ENCODE assay signal across 8 mouse cellular contexts in the genomic region with DNA sequence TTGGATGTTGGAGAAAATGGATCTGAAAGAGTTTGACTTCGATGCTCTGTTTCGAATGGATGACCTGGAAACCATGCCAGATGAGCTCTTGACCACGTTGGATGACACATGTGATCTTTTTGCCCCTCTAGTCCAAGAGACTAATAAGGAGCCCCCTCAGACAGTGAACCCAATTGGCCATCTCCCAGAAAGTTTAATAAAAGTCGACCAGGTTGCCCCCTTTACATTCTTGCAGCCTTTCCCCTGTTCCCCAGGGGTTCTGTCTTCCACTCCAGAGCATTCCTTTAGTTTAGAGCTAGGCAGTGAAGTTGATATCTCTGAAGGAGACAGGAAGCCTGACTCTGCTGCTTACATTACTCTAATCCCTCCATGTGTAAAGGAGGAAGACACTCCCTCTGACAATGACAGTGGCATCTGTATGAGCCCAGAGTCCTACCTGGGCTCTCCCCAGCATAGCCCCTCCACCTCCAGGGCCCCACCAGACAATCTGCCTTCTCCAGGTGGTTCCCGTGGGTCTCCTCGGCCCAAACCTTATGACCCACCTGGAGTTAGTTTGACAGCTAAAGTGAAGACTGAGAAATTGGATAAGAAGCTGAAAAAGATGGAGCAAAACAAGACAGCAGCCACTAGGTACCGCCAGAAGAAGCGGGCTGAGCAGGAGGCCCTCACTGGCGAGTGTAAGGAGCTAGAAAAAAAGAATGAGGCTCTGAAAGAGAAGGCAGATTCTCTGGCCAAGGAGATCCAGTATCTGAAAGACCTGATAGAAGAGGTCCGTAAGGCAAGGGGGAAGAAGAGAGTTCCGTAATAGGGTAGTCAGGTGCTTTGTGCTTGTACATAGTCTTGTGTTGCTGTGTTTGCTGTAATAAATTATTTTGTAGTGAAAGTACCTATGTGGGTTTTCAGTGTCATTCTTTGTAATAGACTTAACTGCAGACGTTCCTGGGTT. TPM values are rescaled to one million over a fixed set of nuclear protein-coding genes. Genes with fewer than 3 reads are reported as not detected.
DNase-seq lines count a peak whose midpoint lies in the region; ATAC-seq lines count a peak whose summit lies in the region.

No protein-coding gene starts in this region.

- no peak for ATAC-seq in kidney, embryonic 14.5 days (ENCODE audit: low FRiP score, low TSS enrichment)
- ATAC-seq in hindbrain, embryonic 12.5 days (ENCODE audit: low FRiP score) = no peak
- no peak for ATAC-seq in midbrain, embryonic 15.5 days (replicated peaks)
- ATAC-seq in activated CD4-positive, CD25-positive, alpha-beta regulatory T cell, adult 4 months = no peak

- no peaks in the 10 kb centered on the region for H3K9me3 ChIP-seq in kidney, embryonic 14.5 days (ENCODE audit: control insufficient read depth, low read length)
- H3K9me3 ChIP-seq in hindbrain, embryonic 12.5 days (replicated peaks) = no peaks in the 10 kb centered on the region
- no peaks in the 10 kb centered on the region for H3K9me3 ChIP-seq in midbrain, embryonic 15.5 days

- peak overlapping the region; percentile 99 for H3K27ac ChIP-seq in kidney, embryonic 14.5 days (ENCODE audit: low read depth, low read length)
- H3K27ac ChIP-seq in hindbrain, embryonic 12.5 days = peak overlapping the region; percentile 99
- peak overlapping the region; percentile 100 for H3K27ac ChIP-seq in midbrain, embryonic 15.5 days

- no peak for DNase-seq in kidney, postnatal 25 days
- peak; percentile 12 for DNase-seq in T-cell, adult 2 months (ENCODE audit: low spot score)
- no peak for DNase-seq in cerebellum, adult 9-10 months
- DNase-seq in thymus, postnatal 14 days = no peak

- peaks cover 19% of the 10 kb centered on the region for H3K4me1 ChIP-seq in kidney, embryonic 14.5 days (ENCODE audit: control insufficient read depth, insufficient read depth, low read length)
- peaks cover 40% of the 10 kb centered on the region for H3K4me1 ChIP-seq in hindbrain, embryonic 12.5 days
- peaks cover 48% of the 10 kb centered on the region for H3K4me1 ChIP-seq in midbrain, embryonic 15.5 days

- H3K9ac ChIP-seq in kidney, embryonic 14.5 days (ENCODE audit: low read depth, low read length) = peak overlapping the region; percentile 100
- peak overlapping the region; percentile 100 for H3K9ac ChIP-seq in hindbrain, embryonic 12.5 days
- H3K9ac ChIP-seq in midbrain, embryonic 15.5 days = peak overlapping the region; percentile 96

- peak overlapping the region; percentile 97 for H3K4me2 ChIP-seq in kidney, embryonic 14.5 days (replicated peaks; ENCODE audit: low read depth, low read length)
- peak overlapping the region; percentile 92 for H3K4me2 ChIP-seq in hindbrain, embryonic 12.5 days (replicated peaks)
- H3K4me2 ChIP-seq in midbrain, embryonic 15.5 days = peak overlapping the region; percentile 94

- H3K27me3 ChIP-seq in kidney, embryonic 14.5 days (ENCODE audit: control insufficient read depth, insufficient read depth, low read length) = no peaks in the 10 kb centered on the region
- no peaks in the 10 kb centered on the region for H3K27me3 ChIP-seq in hindbrain, embryonic 12.5 days
- H3K27me3 ChIP-seq in midbrain, embryonic 15.5 days (replicated peaks) = no peaks in the 10 kb centered on the region

- peak overlapping the region; percentile 100 for H3K4me3 ChIP-seq in kidney, embryonic 14.5 days (ENCODE audit: low read length)
- peak overlapping the region; percentile 100 for H3K4me3 ChIP-seq in hindbrain, embryonic 12.5 days
- peak overlapping the region; percentile 80 for H3K4me3 ChIP-seq in midbrain, embryonic 15.5 days

- 58% methylated on average over 12 of the region's 12 CpGs for WGBS in kidney, embryonic 14.5 days
- WGBS in hindbrain, embryonic 12.5 days = 67% methylated on average over 12 of the region's 12 CpGs
- WGBS in midbrain, embryonic 15.5 days = 60% methylated on average over 12 of the region's 12 CpGs

- H3K36me3 ChIP-seq in kidney, embryonic 14.5 days (ENCODE audit: control insufficient read depth, insufficient read depth, low read length) = peaks cover 44% of the 10 kb centered on the region
- H3K36me3 ChIP-seq in hindbrain, embryonic 12.5 days = peaks cover 48% of the 10 kb centered on the region
- H3K36me3 ChIP-seq in midbrain, embryonic 15.5 days (replicated peaks) = peaks cover 27% of the 10 kb centered on the region

RNA-seq across cellular contexts. Expression of a gene that starts 1.9 kb away (rescaled TPM):
- polyA plus RNA-seq in kidney, embryonic 14.5 days (2014; fragmentation: Nextera tagmentation; extraction: Ambion mirVana) = 131 and 145 TPM in 2 replicates
- 115 and 128 TPM in 2 replicates for polyA plus RNA-seq in hindbrain, embryonic 12.5 days (2016; fragmentation: Nextera tagmentation; extraction: Ambion mirVana)
- 120 and 121 TPM in 2 replicates for polyA plus RNA-seq in midbrain, embryonic 15.5 days (2015; fragmentation: Nextera tagmentation; extraction: Ambion mirVana)
- 10 to 100 TPM; 74.4 to 88.7 TPM for polyA plus RNA-seq in activated CD4-positive, CD25-positive, alpha-beta regulatory T cell, adult 4 months (2017; shearing (Covaris generic))

RNA-seq across cellular contexts. Expression of a gene that starts 7.2 kb away (rescaled TPM):
- 66.3 and 79.1 TPM in 2 replicates for polyA plus RNA-seq in kidney, embryonic 14.5 days (2014; fragmentation: Nextera tagmentation; extraction: Ambion mirVana)
- 59.9 and 65.8 TPM in 2 replicates for polyA plus RNA-seq in hindbrain, embryonic 12.5 days (2016; fragmentation: Nextera tagmentation; extraction: Ambion mirVana)
- polyA plus RNA-seq in midbrain, embryonic 15.5 days (2015; fragmentation: Nextera tagmentation; extraction: Ambion mirVana) = 69.2 and 75.5 TPM in 2 replicates
- polyA plus RNA-seq in activated CD4-positive, CD25-positive, alpha-beta regulatory T cell, adult 4 months (2017; shearing (Covaris generic)) = 10 to 100 TPM; 18.9 to 21.6 TPM

RNA-seq across cellular contexts. Expression of a gene that starts 21.3 kb away (rescaled TPM):
- polyA plus RNA-seq in kidney, embryonic 14.5 days (2014; fragmentation: Nextera tagmentation; extraction: Ambion mirVana) = not detected in 2 replicates
- not detected in 2 replicates for polyA plus RNA-seq in hindbrain, embryonic 12.5 days (2016; fragmentation: Nextera tagmentation; extraction: Ambion mirVana)
- 2.3 TPM in 1 of 2 replicates, not detected in the other for polyA plus RNA-seq in midbrain, embryonic 15.5 days (2015; fragmentation: Nextera tagmentation; extraction: Ambion mirVana)
- polyA plus RNA-seq in activated CD4-positive, CD25-positive, alpha-beta regulatory T cell, adult 4 months (2017; shearing (Covaris generic)) = not detected

RNA-seq across cellular contexts. Expression of a gene that starts 23.1 kb away (rescaled TPM):
- polyA plus RNA-seq in kidney, embryonic 14.5 days (2014; fragmentation: Nextera tagmentation; extraction: Ambion mirVana) = 20.4 and 37.0 TPM in 2 replicates
- polyA plus RNA-seq in hindbrain, embryonic 12.5 days (2016; fragmentation: Nextera tagmentation; extraction: Ambion mirVana) = 41.3 and 43.8 TPM in 2 replicates
- 35.8 and 39.3 TPM in 2 replicates for polyA plus RNA-seq in midbrain, embryonic 15.5 days (2015; fragmentation: Nextera tagmentation; extraction: Ambion mirVana)
- 10 to 100 TPM; 29.3 to 37.0 TPM for polyA plus RNA-seq in activated CD4-positive, CD25-positive, alpha-beta regulatory T cell, adult 4 months (2017; shearing (Covaris generic))

RNA-seq across cellular contexts. Expression of a gene that starts 30.1 kb away (rescaled TPM):
- polyA plus RNA-seq in kidney, embryonic 14.5 days (2014; fragmentation: Nextera tagmentation; extraction: Ambion mirVana) = 0.09 TPM in 1 of 2 replicates, not detected in the other
- 0.18 TPM in 2 replicates for polyA plus RNA-seq in hindbrain, embryonic 12.5 days (2016; fragmentation: Nextera tagmentation; extraction: Ambion mirVana)
- 1.1 and 1.8 TPM in 2 replicates for polyA plus RNA-seq in midbrain, embryonic 15.5 days (2015; fragmentation: Nextera tagmentation; extraction: Ambion mirVana)
- under 1 TPM; 0.09 to 0.11 TPM for polyA plus RNA-seq in activated CD4-positive, CD25-positive, alpha-beta regulatory T cell, adult 4 months (2017; shearing (Covaris generic))
